Mouse (Mus musculus) liver, embryonic 14.5 days (tissue): ENCODE data around the gene Nufip1. TPM values are rescaled to one million over a fixed set of nuclear protein-coding genes. Genes with fewer than 3 reads are reported as not detected.
A peak's percentile ranks its signal among the peaks of the same experiment; 100 is the strongest.

ENCODE experiments used
- ATAC-seq: fragments of 200-750 bp; cut with Nextera tagmentation; 2 replicates; pipeline ENCODE4 v1.8.0; 2017; ENCODE audit warnings: moderate number of reproducible peaks, mild to moderate bottlenecking, moderate library complexity; ENCODE audit not compliant: insufficient read depth
- DNase-seq, 3 experiments: peaks; one replicate each; pipeline ENCODE4 v3.0.0-alpha.2; 2012 to 2013; ENCODE audit warnings: low read depth in 3 of 3, low spot score in 3 of 3
- H3K27ac ChIP-seq: fragments of 300-500 bp; sonication (generic); 2 replicates; pipeline ENCODE4 v1.5.1; 2014; ENCODE audit warnings: moderate library complexity, mild to moderate bottlenecking, control low read depth, inconsistent platforms
- H3K27me3 ChIP-seq: fragments of 300-500 bp; sonication (generic); 2 replicates; pipeline ENCODE4 v1.6.1; 2014; ENCODE audit warnings: mild to moderate bottlenecking, low read length, moderate library complexity; ENCODE audit not compliant: control insufficient read depth, insufficient read depth
- H3K36me3 ChIP-seq: fragments of 300-500 bp; sonication (generic); replicated peaks from 2 replicates; pipeline ENCODE4 v1.6.1; 2014; ENCODE audit warnings: low read depth; ENCODE audit not compliant: control insufficient read depth, insufficient read depth
- H3K4me1 ChIP-seq, 2 experiments: fragments of 200-500 bp in 1 of 2; fragments of 300-500 bp in 1 of 2; sonication (generic) in 1 of 2; replicated peaks; 2 replicates each; pipeline ENCODE4 v1.6.1; 2012 to 2014; ENCODE audit warnings: antibody characterized with exemption in 1 of 2, inconsistent platforms in 1 of 2, low read length in 1 of 2; ENCODE audit not compliant: control insufficient read depth in 2 of 2, insufficient read depth in 2 of 2
- H3K4me2 ChIP-seq: fragments of 300-500 bp; sonication (generic); 2 replicates; pipeline ENCODE4 v1.6.1; 2014; ENCODE audit warnings: low read depth, mild to moderate bottlenecking, control low read depth, moderate library complexity
- H3K4me3 ChIP-seq, 2 experiments: fragments of 200-500 bp in 1 of 2; fragments of 300-500 bp in 1 of 2; sonication (generic) in 1 of 2; 2 replicates each; pipeline ENCODE4 v1.5.1; 2012 to 2014; ENCODE audit warnings: low read depth in 2 of 2, low read length in 2 of 2, mild to moderate bottlenecking in 2 of 2, control low read depth in 1 of 2, inconsistent platforms in 1 of 2, moderate library complexity in 1 of 2; ENCODE audit not compliant: insufficient read depth in 1 of 2
- H3K9ac ChIP-seq: fragments of 300-500 bp; sonication (generic); replicated peaks from 2 replicates; pipeline ENCODE4 v1.6.1; 2014; ENCODE audit warnings: mild to moderate bottlenecking, control low read depth, moderate library complexity
- H3K9me3 ChIP-seq: fragments of 300-500 bp; sonication (generic); 2 replicates; pipeline ENCODE4 v1.6.1; 2016; ENCODE audit warnings: low read length, mixed read lengths; ENCODE audit not compliant: control insufficient read depth
- CTCF ChIP-seq: IDR thresholded peaks from 2 replicates; pipeline ENCODE4 v1.5.1; 2016; ENCODE audit warnings: antibody characterized with exemption, low read depth, control low read depth
- EP300 ChIP-seq: IDR thresholded peaks from 2 replicates; pipeline ENCODE4 v1.6.1; 2016; ENCODE audit warnings: antibody characterized with exemption, low read depth
- WGBS: fragments of 180-500 bp; shearing (Covaris S2); extraction: QIAGEN DNeasy Blood & Tissue Kit; methylation state at CpG from one replicate; pipeline ENCODE4 v1.1.7; 2014; ENCODE audit not compliant: insufficient replicate concordance; 5-methylcytosine and 5-hydroxymethylcytosine counted together
- polyA plus RNA-seq, 2 experiments: library from polyadenylated mRNA; depleted of rRNA in 1 of 2; stranded (reverse) in 1 of 2; unstranded in 1 of 2; fragments of >200 nt; fragmentation: Nextera tagmentation in 1 of 2; extraction: Ambion mirVana in 1 of 2; gene quantifications; 2 replicates each; pipeline versions ENCODE4 v1.2.1 to v1.2.3; 2012 to 2014

Nufip1 gene
- 1.9 and 3.1 TPM in 2 replicates for polyA plus RNA-seq (2012; rRNA removed)
- 4.6 and 5.3 TPM in 2 replicates for polyA plus RNA-seq (2014; fragmentation: Nextera tagmentation; extraction: Ambion mirVana)

- peak within 1 kb of the TSS; percentile 71 for H3K4me2 ChIP-seq
- under 1% methylated on average over 69 of the region's 69 CpGs for WGBS
- H3K9me3 ChIP-seq = no peaks in the 10 kb centered on the region
- TF ChIP-seq EP300 (no peak), CTCF (peak; percentile 31; the same call in 1 of the 2 replicates)
- peaks cover 6 to 9% of the 10 kb centered on the region in 2 experiments for H3K4me1 ChIP-seq
- no peaks in the 10 kb centered on the region for H3K27me3 ChIP-seq
- peak; percentile 98 for ATAC-seq
- peak within 1 kb of the TSS; percentile 89 to 91 for H3K4me3 ChIP-seq
- peak within 1 kb of the TSS; percentile 44 for H3K27ac ChIP-seq
- DNase-seq = peak; percentile 88 to 91 (median 90)
- peak within 1 kb of the TSS; percentile 89 for H3K9ac ChIP-seq
- peaks cover 13% of the 10 kb centered on the region for H3K36me3 ChIP-seq
Observed at GRCm38 (mm10) chr14:76110396-76111221, at the start of gene Nufip1, which contains the start of gene Gpalpp1. Nufip1 (plus strand) TSS chr14:76110891. Gpalpp1 (minus strand) TSS chr14:76110760.

GRCm38 (mm10) chr14:76067237-76067636, 43.5 kb upstream of the Nufip1 start:
- H3K9ac ChIP-seq = no peak overlapping the region
- 45% methylated on average over 1 of the region's 1 CpGs for WGBS
- no peak overlapping the region for H3K27ac ChIP-seq
- TF ChIP-seq CTCF (no peak), EP300 (no peak)
- no peak for ATAC-seq
- no peaks in the 10 kb centered on the region for H3K4me1 ChIP-seq
- no peak for DNase-seq
- H3K4me2 ChIP-seq = no peak overlapping the region
- no peaks in the 10 kb centered on the region for H3K9me3 ChIP-seq
- H3K36me3 ChIP-seq = no peaks in the 10 kb centered on the region
- no peaks in the 10 kb centered on the region for H3K27me3 ChIP-seq
- no peak overlapping the region for H3K4me3 ChIP-seq

GRCm38 (mm10) chr14:76068296-76068695, 42.4 kb upstream of the Nufip1 start:
- no peaks in the 10 kb centered on the region for H3K36me3 ChIP-seq
- no peak overlapping the region for H3K4me3 ChIP-seq
- no peaks in the 10 kb centered on the region for H3K4me1 ChIP-seq
- WGBS = 52% methylated on average over 4 of the region's 4 CpGs
- no peak overlapping the region for H3K4me2 ChIP-seq
- H3K27me3 ChIP-seq = no peaks in the 10 kb centered on the region
- TF ChIP-seq EP300 (no peak), CTCF (no peak)
- H3K27ac ChIP-seq = no peak overlapping the region
- H3K9me3 ChIP-seq = no peaks in the 10 kb centered on the region
- ATAC-seq (no peak), DNase-seq (no peak)
- no peak overlapping the region for H3K9ac ChIP-seq

GRCm38 (mm10) chr14:76069296-76069695, 41.4 kb upstream of the Nufip1 start:
- H3K9me3 ChIP-seq = no peaks in the 10 kb centered on the region
- DNase-seq = no peak
- no peak overlapping the region for H3K27ac ChIP-seq
- 58% methylated on average over 4 of the region's 4 CpGs for WGBS
- H3K36me3 ChIP-seq = no peaks in the 10 kb centered on the region
- H3K9ac ChIP-seq = no peak overlapping the region
- ATAC-seq = no peak
- no peaks in the 10 kb centered on the region for H3K27me3 ChIP-seq
- H3K4me2 ChIP-seq = no peak overlapping the region
- TF ChIP-seq EP300 (no peak), CTCF (no peak)
- no peak overlapping the region for H3K4me3 ChIP-seq
- no peaks in the 10 kb centered on the region for H3K4me1 ChIP-seq

- Histone ChIP-seq H3K9me3 (no peaks in the 10 kb centered on the region), H3K4me2 (no peak overlapping the region), H3K36me3 (no peaks in the 10 kb centered on the region), H3K27ac (no peak overlapping the region), H3K4me1 (no peaks in the 10 kb centered on the region), H3K27me3 (no peaks in the 10 kb centered on the region), H3K4me3 (no peak overlapping the region), H3K9ac (no peak overlapping the region)
- TF ChIP-seq EP300 (no peak), CTCF (no peak)
- 47% methylated on average over 2 of the region's 2 CpGs for WGBS
- ATAC-seq = no peak
- no peak for DNase-seq
Observed at GRCm38 (mm10) chr14:76072626-76073025, 38.1 kb upstream of the Nufip1 start.
